Mouse (Mus musculus) fat pad, adult 2 months (tissue): Measurements from ENCODE around the gene Tgds.
"Not testable (repeated sequence)": the region's sequence is repeated elsewhere in the genome, so short reads cannot be mapped to it uniquely, and the experiment has no call there.

Experiments
- DNase-seq: peaks from one replicate; pipeline ENCODE4 v3.0.0-alpha.2; 2011; ENCODE audit warnings: low read depth, low spot score; ENCODE audit errors: extremely low read depth

Gene Tgds

GRCm38 (mm10) chr14:118136744-118137452, 4.3 kb upstream of the Tgds start, which contains the start of gene Gpr180:
Gpr180 (plus strand) TSS chr14:118137158.
- peak; percentile 28 for DNase-seq

GRCm38 (mm10) chr14:118131931-118132641, 469 bp downstream of the Tgds start:
- no peak for DNase-seq

GRCm38 (mm10) chr14:118131472-118131871, 1.1 kb downstream of the Tgds start:
- DNase-seq, result no peak

GRCm38 (mm10) chr14:118126301-118126700, 6.3 kb downstream of the Tgds start:
- no peak for DNase-seq

GRCm38 (mm10) chr14:118124771-118125170, 7.8 kb downstream of the Tgds start:
- no peak for DNase-seq

GRCm38 (mm10) chr14:118124129-118124528, 8.4 kb downstream of the Tgds start:
- no peak for DNase-seq

- DNase-seq, result no peak
Measured at GRCm38 (mm10) chr14:118113116-118113515, 19.4 kb downstream of the Tgds start.

GRCm38 (mm10) chr14:118107479-118107878, 25.1 kb downstream of the Tgds start:
- DNase-seq, result not testable (repeated sequence)

GRCm38 (mm10) chr14:118101227-118101990, 31.1 kb downstream of the Tgds start:
- DNase-seq, result no peak

GRCm38 (mm10) chr14:118098265-118098664, 34.3 kb downstream of the Tgds start:
- DNase-seq, result no peak

- no peak for DNase-seq
Measured at GRCm38 (mm10) chr14:118089806-118090392, 42.7 kb downstream of the Tgds start.

GRCm38 (mm10) chr14:118089215-118089805, 43.2 kb downstream of the Tgds start:
- no peak for DNase-seq

GRCm38 (mm10) chr14:118088437-118089207, 43.9 kb downstream of the Tgds start:
- no peak for DNase-seq

- no peak for DNase-seq
Measured at GRCm38 (mm10) chr14:118086271-118087035, 46.1 kb downstream of the Tgds start.

- DNase-seq, result no peak
Measured at GRCm38 (mm10) chr14:118083851-118084250, 48.7 kb downstream of the Tgds start.

GRCm38 (mm10) chr14:118080606-118081005, 51.9 kb downstream of the Tgds start:
- DNase-seq, result no peak

- DNase-seq, result no peak
Measured at GRCm38 (mm10) chr14:118070100-118070499, 62.5 kb downstream of the Tgds start.

GRCm38 (mm10) chr14:118069439-118070079, 63.0 kb downstream of the Tgds start:
- no peak for DNase-seq
